Mouse (Mus musculus): ENCODE measurements at regions not wholly inside any gene's neighbourhood (a gene's known extent, or its start where the extent isn't known, plus 50 kb on each side); places are given as distances from the start of the nearest gene placed in this dataset.

GRCm38 (mm10) chrX:163669886-163670285 is 91.2 kb downstream of the Rnf138rt1 start:
- H3K4me1 ChIP-seq (replicated peaks): no peaks in the 10 kb centered on the region
- no peaks in the 10 kb centered on the region for H3K36me3 ChIP-seq
- no peaks in the 10 kb centered on the region for H3K9me3 ChIP-seq (replicated peaks)
- DNase-seq (peak; percentile 3), ATAC-seq (ENCODE audit: low read depth) (no peak)
- no peak overlapping the region for H3K4me3 ChIP-seq (replicated peaks)
- H3K27ac ChIP-seq: no peak overlapping the region
- 14% methylated on average over 1 of the region's 1 CpGs for WGBS (ENCODE audit: insufficient replicate concordance)
- H3K9ac ChIP-seq: no peak overlapping the region
- no peaks in the 10 kb centered on the region for H3K27me3 ChIP-seq
- no peak overlapping the region for H3K4me2 ChIP-seq

Data from liver, embryonic 13.5 days (tissue).